Mouse (Mus musculus) activated CD4-positive, CD25-positive, alpha-beta regulatory T cell (primary cell): ENCODE data around the gene Cntnap5c. TPM values are rescaled to one million over a fixed set of nuclear protein-coding genes. Genes with fewer than 3 reads are reported as not detected.

ENCODE experiments used
- polyA plus RNA-seq, 2 experiments: library from polyadenylated mRNA; unstranded; fragments of 100-300 nt; shearing (Covaris generic); gene quantifications; one replicate each; pipeline ENCODE4 v1.2.1; 2017

The Cntnap5c gene
- polyA plus RNA-seq: not detected

GRCm38 (mm10) chr17:57768622-57769610, at the start of gene Cntnap5c:
Gene Cntnap5c, plus strand, starts transcription at chr17:57769570.

GRCm38 (mm10) chr17:57742119-57742518, 27.3 kb upstream of the Cntnap5c start, which contains the start of gene Gm21834:
Gene Gm21834, minus strand, starts transcription at chr17:57742219.

Other genes with a start within 250 kb of the Cntnap5c start
- under 1 TPM; 0.01 to 0.15 TPM for gene Vmn2r120, start 224.1 kb upstream of the Cntnap5c start, polyA plus RNA-seq
- not detected for gene Gm21834, start 27.4 kb upstream of the Cntnap5c start, polyA plus RNA-seq